1 mouse cellular context compared by ENCODE assay signal in the genomic region with DNA sequence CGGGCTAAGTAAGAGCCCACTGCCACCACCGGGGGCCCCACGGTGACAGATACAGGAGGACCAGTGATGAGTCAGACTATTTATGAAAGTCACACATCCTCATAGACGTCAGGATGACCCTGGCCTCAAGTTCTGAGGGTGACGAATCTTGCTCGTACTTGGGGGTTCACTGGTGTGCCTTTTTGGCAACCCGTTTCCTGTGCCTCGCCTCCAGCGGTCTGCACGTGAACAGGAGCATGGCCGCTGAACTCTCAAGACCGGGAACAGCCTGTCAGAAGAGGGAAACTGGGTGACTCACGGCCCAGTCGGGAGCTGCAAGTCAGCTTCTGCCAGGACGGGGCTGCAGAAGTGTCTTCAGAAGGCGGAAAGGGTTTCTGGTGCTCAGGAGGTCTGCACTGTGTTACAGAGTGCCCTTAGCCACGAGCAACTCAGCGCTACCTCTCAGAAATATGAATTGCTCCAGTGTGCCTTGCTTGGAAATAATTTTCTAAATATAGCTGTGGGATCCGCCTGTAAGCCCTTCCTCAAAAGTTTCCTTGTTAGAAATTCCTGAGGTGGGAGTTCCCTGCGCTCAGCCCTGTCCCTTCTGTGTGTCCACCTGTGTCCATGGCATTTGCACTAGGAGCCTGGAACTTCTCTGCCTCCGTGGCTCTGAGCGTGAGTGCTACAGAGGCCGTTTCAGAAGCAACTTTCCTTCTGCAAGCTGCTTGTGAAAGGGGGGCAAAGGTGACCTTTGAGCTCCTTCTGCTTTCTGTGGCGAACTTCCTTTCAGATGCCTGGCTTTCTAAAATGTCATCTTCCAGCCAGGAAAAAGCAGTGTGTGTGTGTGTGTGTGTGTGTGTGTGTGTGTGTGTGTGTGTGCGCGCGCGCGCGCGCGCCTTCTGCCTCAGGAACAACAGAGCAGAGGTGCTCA.
TF ChIP-seq lines count a peak whose summit lies in the region.

No protein-coding gene starts in this region.

TF ChIP-seq in CH12.LX, 34 proteins besides CTCF, POLR2A, EP300 and RAD21 (continued from another document):
- TF ChIP-seq ZMIZ1 (IDR thresholded peaks at IDR 0.05; ENCODE audit: low read depth, low read length), result no peak
- peak; percentile 74 for TF ChIP-seq MEF2A (IDR thresholded peaks at IDR 0.05; ENCODE audit: borderline replicate concordance, low read depth, low read length)
- TF ChIP-seq SMC3 (IDR thresholded peaks at IDR 0.05; ENCODE audit: low read depth, low read length), result no peak
- TF ChIP-seq GABPA (IDR thresholded peaks at IDR 0.05; ENCODE audit: insufficient replicate concordance, low read depth, low read length), result no peak
- TF ChIP-seq SIN3A (IDR thresholded peaks at IDR 0.05; ENCODE audit: low read length), result no peak; the same call in 1 of the 2 replicates
- TF ChIP-seq JUND (conservative IDR thresholded peaks at IDR 0.05; ENCODE audit: low read depth, low read length), result peak; percentile 66; the same call in 1 of the 2 replicates
- TF ChIP-seq POLR2AphosphoS2 (IDR thresholded peaks at IDR 0.05; ENCODE audit: low read depth, low read length), result no peak
- peak; percentile 53; the same call in 1 of the 2 replicates for TF ChIP-seq NRF1 (IDR thresholded peaks at IDR 0.05; ENCODE audit: low read depth, low read length)
- no peak for TF ChIP-seq HCFC1 (IDR thresholded peaks at IDR 0.05; ENCODE audit: low read depth, low read length)
- no peak for TF ChIP-seq ZC3H11A (IDR thresholded peaks at IDR 0.05; ENCODE audit: low read depth, low read length)
- peak; percentile 94 for TF ChIP-seq ETS1 (conservative IDR thresholded peaks at IDR 0.05; ENCODE audit: low read depth, low read length)
- peak; percentile 77 for TF ChIP-seq IRF4 (IDR thresholded peaks at IDR 0.05; ENCODE audit: low read depth, low read length)
